Mouse (Mus musculus) T-helper 17 cell (primary cell): ENCODE measurements around the gene Scgb2b2.

Source experiments
- in situ Hi-C, 2 experiments: fragments of 300-600 bp; cut with MboI, MseI; formaldehyde crosslinking; loops; 1 replicate in 1 of 2; 2 replicates in 1 of 2; pipeline ENCODE4 v1.15.1; 2025; ENCODE audit warnings: high pct_unique_total_duplicates in 2 of 2

The Scgb2b2 gene

DNA sequence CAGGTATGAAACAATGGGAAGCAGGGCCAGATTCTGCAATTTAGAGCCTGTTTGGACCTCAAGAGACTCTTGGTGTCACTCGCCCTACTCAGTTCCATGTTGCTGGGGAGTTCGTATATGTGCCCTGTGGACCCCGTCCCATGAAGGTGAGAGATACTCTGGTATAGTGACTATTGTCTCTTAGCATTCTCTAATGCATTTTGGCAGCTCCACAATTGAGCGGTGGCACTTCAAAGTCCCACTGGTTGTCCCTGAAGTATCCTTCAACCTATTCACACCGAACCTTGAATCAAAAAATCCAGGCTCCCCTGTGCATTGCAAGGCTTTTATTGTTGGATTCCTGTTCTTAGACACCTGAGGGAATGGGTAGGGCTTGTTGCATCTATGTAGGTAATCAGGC, at the start of gene Scgb2b2:
Scgb2b2 (plus strand) TSS at position 301 of the 400 bp plus-strand sequence.
- in situ Hi-C loops, result no loop called here

DNA sequence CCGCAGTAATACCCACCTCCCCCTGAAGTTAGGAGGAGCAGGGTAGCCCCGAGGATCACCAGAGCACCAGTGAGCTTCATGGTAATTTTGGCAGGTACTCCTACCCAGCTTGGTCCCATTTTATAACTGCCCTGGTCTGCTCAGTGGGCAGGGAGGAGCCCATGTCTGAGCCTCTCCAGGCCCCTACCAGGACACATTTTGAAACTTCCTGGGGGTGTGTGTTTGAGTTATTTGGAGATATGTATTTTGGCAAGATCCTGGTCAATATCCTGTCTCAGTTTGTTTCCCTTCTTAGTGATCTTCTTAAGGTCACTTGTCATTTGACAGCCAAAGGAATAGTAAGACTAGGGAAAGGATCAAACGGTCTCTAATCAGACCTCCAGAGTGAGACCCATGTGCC, 1.4 kb downstream of the Scgb2b2 start, which contains the start of gene Scgb1b2:
Scgb1b2 (minus strand) TSS at position 101 of the 400 bp plus-strand sequence.
- in situ Hi-C loops, result no loop called here
